Mouse (Mus musculus) spleen, adult 2 months (tissue): ENCODE results near the gene Gm14419. TPM values are rescaled to one million over a fixed set of nuclear protein-coding genes. Genes with fewer than 3 reads are reported as not detected.
"Not testable (repeated sequence)": the region's sequence is repeated elsewhere in the genome, so short reads cannot be mapped to it uniquely, and the experiment has no call there.

Experiments
- DNase-seq, 2 experiments: peaks; one replicate each; pipeline versions ENCODE4 v3.0.0 to v3.0.0-alpha.2; 2012 to 2021; ENCODE audit warnings: low spot score in 2 of 2, low read depth in 1 of 2
- H3K27ac ChIP-seq: fragments of 200-500 bp; 2 replicates; pipeline ENCODE4 v1.5.1; 2012; ENCODE audit warnings: low read length, inconsistent platforms; ENCODE audit not compliant: insufficient read depth
- H3K27me3 ChIP-seq: fragments of 200-500 bp; 2 replicates; pipeline ENCODE4 v1.6.1; 2012; ENCODE audit warnings: mild to moderate bottlenecking, moderate library complexity, low read length, inconsistent platforms; ENCODE audit not compliant: control insufficient read depth, insufficient read depth
- H3K36me3 ChIP-seq: fragments of 200-500 bp; 2 replicates; pipeline ENCODE4 v1.6.1; 2012; ENCODE audit warnings: mild to moderate bottlenecking, low read length, inconsistent platforms; ENCODE audit not compliant: control insufficient read depth, insufficient read depth
- H3K4me1 ChIP-seq: fragments of 200-500 bp; 2 replicates; pipeline ENCODE4 v1.6.1; 2011; ENCODE audit warnings: inconsistent platforms; ENCODE audit not compliant: control insufficient read depth, insufficient read depth, insufficient read length
- H3K4me3 ChIP-seq: fragments of 200-500 bp; 2 replicates; pipeline ENCODE4 v1.5.1; 2011; ENCODE audit warnings: mild to moderate bottlenecking, inconsistent platforms; ENCODE audit not compliant: insufficient read depth, insufficient read length; ENCODE audit errors: extremely low read depth
- WGBS: fragments of 180-500 bp; shearing (Covaris S2); methylation state at CpG from one replicate; pipeline ENCODE4 v1.1.7; 2018; 5-methylcytosine and 5-hydroxymethylcytosine counted together
- polyA plus RNA-seq: library from polyadenylated mRNA; depleted of rRNA; stranded (reverse); fragments of >200 nt; gene quantifications from 2 replicates; pipeline ENCODE4 v1.2.3, GENCODE M21; 2012; rRNA removed

Gm14419 gene
- 0.20 and 0.43 TPM in 2 replicates for polyA plus RNA-seq

GRCm38 (mm10) chr2:177000656-177001055 is at the start of gene Gm14419:
Gene Gm14419 (plus strand): TSS chr2:177000956.
- WGBS = no CpG with 5 or more reads among the region's 6 CpGs
- DNase-seq, H3K4me1 ChIP-seq, H3K4me3 ChIP-seq, H3K27ac ChIP-seq, H3K27me3 ChIP-seq, H3K36me3 ChIP-seq: not testable (repeated sequence)

Other genes starting within 250 kb of the Gm14419 start
- gene Gm14295, start 202.3 kb upstream of the Gm14419 start, polyA plus RNA-seq = 0.62 and 0.63 TPM in 2 replicates
- gene Gm14408, start 169.8 kb upstream of the Gm14419 start, polyA plus RNA-seq = not detected in 2 replicates
- 0.16 and 0.29 TPM in 2 replicates for gene Gm14296, start 73.1 kb upstream of the Gm14419 start, polyA plus RNA-seq
- gene Gm14401, start 73.4 kb downstream of the Gm14419 start, polyA plus RNA-seq = not detected in 2 replicates
- gene Gm14410, start 205.5 kb downstream of the Gm14419 start, polyA plus RNA-seq = 0.87 and 1.1 TPM in 2 replicates